Mouse (Mus musculus): ENCODE data around the gene Blnk.

The Blnk gene

DNA sequence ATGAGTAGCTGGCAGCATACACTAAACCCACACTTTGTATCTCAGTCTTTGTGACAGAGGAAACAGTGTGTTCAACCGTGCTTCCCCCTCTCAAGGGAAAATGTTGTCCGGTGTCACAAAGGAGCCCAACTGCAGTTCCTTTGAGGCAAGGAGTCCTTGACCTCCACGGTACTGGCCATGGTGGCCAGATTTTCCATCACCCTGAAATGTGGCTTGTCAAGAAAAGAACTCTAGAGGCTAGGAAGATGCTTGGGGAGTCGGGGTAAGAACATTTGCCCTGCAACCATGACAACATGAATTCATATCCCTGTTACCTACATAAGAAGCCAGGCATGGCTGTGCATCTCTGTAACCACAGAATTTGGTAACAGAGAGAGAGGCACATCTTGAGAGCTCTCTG, 24.0 kb downstream of the Blnk start:
- peak; percentile 84 to 85 for DNase-seq (ENCODE audit: low spot score in 2 of 2)

DNA sequence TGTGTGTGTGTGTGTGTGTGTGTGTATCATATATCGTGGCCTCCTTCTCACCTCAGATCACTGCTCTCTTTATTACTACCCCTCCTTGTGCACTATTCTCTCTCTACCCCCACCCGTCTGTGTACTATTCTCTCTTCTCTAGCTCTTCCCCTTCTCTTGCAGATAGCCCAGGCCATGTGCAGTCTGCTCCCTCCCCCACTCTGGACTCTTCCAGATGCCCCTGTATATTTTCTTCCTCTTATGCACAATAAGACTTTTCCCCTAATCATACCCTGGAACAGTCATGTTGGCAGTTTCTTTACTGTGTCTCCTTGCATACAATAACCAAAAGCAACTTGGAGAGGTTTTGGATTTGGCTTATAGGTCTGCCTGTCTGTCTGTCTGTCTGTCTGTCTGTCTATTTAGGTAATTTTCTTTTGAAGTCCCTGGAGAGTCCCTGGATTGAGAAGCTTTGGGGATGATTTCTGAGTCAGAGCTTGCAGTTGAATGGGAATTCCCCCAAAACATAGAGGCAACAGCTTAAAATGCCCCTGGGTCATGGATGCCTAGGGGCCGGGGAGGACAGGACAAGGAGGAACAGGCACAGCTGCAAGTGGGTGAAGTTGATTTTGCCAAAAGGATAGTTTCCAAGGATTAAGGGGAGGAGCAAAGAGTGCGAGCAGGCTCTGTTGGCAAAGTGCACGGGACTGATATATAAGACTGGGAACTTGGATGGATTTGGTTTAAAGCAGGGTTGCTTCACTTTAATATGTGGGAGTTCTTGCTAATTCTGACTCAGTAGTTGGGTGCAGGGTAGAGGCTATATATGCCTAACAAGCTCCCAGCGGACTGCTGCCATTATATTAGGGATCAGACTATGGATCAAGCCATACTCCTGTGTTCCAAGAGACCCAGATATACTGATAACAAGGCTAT, 29.1 kb downstream of the Blnk start:
- no peak for DNase-seq (ENCODE audit: low spot score in 2 of 2)

DNA sequence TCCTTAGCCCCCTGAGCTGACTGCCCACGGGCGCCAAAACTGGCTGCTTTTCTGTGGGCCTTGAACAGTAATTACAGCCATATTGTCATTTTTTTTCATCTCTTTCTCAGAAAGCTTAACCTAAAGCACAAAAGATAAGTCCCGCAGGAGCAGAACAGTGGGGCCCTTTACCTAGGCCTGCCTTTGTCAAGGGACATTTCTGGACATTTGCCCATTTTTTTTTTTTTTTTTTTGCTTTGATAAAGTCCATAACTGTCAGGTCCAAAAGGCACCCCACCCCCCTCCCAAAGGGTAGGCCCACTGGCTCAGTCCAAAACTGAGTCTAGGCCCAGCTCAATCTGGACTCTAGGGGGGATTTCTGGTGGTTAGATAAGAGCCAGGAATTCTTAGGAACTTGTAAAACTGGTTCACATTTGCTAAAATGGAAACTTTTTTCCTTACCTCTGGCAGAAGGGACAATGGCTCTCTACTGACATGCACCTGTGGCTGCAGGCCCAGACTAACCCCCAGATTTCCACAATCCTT, 29.9 kb downstream of the Blnk start:
- no peak for DNase-seq (ENCODE audit: low spot score in 2 of 2)

DNA sequence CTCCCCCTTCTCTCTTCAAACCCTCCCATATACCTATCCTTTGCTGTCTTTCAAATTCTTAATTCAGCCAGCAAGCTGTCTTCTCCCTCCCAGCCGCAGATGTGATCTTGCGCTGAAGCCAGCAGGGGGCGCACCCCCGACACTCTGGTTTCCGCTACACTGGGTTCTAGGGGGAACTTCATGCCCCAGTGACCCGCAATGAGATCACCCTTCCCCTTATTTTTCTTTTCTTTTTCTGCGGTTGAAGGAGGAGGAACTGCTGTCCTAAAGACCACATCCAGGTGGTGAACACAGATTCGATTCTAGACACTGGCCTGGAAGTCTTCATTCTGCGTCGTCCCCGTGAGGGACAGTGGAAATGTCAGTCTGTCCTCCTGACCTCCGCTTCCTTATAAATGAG, 31.3 kb downstream of the Blnk start:
- DNase-seq (ENCODE audit: low spot score in 2 of 2) = peak; percentile 88 to 90

DNA sequence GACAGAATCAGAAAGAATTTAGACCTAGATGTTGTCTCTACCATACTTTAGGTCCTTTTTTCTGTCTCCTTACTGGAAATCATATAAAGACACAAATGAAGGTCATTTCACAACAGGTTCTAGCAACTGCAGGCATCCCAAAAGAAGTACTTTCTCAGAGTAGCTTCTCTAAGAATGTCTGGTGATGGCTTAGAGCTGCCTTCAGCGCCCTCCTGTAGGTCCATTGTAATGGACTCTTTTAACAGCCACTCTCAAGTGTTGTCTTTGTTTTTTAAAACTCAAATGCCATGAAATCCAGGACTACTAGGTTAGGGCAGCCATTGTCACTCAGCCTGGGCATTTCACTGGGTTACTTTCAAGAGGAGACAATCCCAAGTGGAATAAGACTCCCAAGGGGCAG, 35.4 kb downstream of the Blnk start:
- no peak for DNase-seq (ENCODE audit: low spot score in 2 of 2)

DNA sequence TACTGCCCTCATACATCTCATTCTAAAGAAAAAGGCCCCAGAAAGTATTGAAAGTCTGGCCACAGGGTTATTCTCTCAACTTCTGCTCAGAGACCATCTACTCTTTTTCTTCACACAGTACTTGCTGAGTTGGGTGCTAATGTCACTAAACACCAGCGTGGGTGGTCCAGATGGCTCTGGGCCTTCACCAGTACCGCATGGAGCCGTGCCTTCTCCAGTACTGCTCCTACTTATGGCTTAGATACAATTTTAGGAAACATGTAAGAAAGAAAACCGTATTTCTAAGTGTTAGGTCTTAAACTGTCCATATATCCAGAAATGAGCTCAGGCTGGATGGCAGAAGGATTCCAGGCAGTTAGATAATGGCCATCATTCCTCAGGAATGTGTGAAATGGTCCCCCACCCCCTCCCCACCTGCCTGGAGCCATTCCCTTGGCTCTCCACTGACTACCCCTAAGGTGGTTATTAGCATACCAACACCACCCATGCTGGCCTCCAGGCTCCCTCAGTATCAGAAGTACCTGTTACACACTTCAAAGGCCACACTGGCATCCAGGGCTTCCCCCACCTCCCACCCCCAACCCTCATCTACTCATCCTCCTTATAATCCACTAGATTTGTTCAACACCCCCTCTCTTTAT, 47.3 kb downstream of the Blnk start:
- DNase-seq (ENCODE audit: low spot score in 2 of 2) = no peak

DNA sequence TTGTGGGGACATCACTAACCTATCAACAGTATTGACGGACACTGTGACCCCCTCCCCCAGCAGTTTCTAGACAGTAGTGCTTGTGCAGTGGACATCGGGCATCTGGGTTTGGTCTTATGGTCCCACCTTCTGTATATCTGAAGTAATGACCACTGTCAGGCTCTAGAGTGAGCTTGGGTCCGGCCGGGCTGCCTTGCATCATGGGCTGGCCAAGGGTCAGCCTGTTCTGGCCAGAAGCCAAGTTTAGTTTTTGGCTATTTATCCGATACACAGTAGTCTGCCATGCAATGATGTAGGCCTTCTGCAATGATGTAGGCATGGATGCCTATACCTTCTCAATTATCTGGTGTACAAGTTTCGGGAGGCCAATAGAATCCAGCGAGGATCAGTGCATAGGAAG, 50.8 kb downstream of the Blnk start:
- DNase-seq (ENCODE audit: low spot score in 2 of 2) = no peak

DNA sequence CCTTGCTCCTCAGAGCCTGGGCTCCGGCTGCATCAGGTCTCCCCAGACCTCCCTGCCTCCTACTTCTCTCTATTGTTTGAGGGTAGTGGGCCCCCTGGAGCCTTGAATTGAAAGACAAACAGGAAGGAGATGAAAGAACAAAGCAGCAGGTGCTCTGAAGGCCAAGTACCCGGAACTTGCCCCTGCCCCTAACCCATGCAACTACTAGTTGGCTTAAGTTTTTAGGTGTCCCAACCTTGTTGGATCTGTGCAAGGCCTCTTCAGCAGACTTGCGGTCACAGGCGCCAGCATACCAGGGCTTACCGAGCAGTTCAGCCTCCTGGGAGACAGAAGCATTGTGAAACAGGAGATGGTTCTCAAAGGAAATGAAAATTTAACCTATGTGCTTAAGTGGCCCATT, 58.3 kb downstream of the Blnk start:
- no peak for DNase-seq (ENCODE audit: low spot score in 2 of 2)

GRCm38 (mm10) chr19:40935376-40935775, 59.0 kb downstream of the Blnk start:
- DNase-seq (ENCODE audit: low spot score in 2 of 2) = no peak

GRCm38 (mm10) chr19:40931581-40932369, 62.6 kb downstream of the Blnk start:
- DNase-seq (ENCODE audit: low spot score in 2 of 2) = no peak

DNA sequence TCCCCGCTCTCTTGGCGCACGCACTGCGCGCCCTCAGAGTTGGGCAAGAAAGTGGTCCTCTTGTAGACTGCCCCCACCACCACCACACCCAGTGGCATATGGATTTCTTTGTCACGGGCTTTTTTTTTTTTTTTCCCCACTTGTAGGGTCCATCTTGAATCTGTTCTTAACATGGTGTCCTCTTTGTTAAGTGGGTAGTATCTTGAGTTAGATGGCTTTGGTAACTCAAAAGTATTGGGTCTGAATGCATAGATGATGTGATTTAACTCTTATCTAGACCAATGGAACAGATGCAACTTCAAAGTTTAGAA, 99.0 kb downstream of the Blnk start:
- no peak for DNase-seq (ENCODE audit: low spot score in 2 of 2)

DNA sequence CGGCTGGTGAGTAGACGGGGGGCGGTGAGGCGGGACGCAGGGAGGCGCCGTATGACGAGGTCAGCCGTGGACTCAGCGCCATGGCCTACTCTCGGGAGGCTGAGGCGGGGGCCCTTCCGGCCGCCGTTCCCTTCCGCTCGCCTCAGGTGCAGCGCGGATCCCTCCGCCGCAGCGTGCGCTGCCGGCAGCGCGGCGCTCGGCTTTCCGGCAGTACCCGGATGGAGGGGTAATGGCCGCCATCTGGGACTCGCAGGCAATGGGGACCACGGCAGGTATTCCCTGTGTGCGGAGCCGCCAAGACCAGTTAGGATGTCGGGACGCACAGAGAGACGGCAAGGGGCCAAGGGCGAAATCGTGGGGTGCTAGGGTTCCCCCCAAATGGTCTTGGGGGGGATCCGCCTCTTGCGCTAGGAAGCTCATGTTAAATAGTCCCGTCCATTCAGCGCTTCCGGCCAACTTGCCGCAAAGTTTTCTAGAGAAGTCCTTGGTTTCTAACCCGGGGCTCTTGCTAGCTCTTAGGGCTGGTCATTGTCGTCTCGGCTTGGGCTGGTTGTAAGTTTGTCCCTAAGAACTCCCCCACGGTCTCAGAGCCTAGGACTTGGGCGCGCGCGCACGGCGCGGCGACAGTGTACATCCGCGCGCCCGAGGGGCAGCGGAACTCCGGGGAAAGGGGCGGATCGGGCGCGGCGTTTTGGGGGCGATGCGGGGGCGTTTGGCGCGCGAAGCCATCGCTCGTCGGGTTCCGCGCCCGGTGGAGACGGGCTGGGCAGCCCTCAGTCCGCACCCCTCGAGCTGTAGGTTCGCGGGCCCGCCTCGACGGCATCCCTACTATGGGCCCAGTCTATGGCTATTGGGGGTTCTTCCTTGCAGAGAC, 99.6 kb downstream of the Blnk start, which contains the start of gene Zfp518a:
Zfp518a (plus strand) TSS at position 187 of the 874 bp plus-strand sequence.
- peak; percentile 78 to 81 for DNase-seq (ENCODE audit: low spot score in 2 of 2)

DNA sequence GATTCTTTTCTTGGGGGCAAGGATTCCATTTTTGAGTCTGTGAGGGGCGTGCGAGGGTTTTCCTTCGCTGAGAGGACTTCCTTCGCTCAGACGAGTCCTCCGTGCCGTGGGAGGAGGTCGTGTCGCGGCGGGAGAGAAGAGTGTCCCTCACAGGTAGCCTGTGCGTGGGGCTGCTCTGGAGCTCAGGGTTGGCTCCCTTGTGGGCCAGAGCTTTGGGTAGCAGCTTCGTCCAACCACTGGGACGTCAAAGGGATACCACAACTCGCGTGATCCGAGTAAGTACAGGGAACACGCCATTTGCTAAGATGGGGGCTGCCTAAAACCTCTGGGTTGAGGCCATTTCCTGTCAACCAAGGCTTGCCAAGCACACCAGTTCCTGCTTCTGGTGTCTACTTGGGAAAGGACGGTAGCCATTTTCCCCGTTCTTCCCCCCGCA, 100.2 kb downstream of the Blnk start:
- no peak for DNase-seq (ENCODE audit: low spot score in 2 of 2)

DNA sequence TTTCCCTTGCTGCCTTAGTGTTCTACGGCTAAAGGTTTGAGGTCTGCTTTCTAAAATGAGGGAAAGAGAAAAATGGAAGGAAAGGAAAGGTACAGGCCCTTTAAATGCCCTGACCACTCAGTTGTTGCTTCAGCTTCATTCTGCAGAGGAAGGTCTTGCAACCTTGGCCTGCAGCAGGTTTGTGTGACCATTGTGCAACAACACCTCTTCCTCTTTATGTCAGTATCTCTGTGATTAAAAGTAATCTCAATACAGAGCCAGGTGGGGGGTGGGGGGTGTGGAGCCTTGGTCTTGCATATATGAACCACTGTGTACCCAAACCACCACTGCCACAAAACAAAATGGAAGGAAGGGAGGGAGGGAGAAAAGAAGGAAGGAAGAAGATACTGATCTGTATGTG, 105.4 kb downstream of the Blnk start:
- DNase-seq (ENCODE audit: low spot score in 2 of 2) = no peak

DNA sequence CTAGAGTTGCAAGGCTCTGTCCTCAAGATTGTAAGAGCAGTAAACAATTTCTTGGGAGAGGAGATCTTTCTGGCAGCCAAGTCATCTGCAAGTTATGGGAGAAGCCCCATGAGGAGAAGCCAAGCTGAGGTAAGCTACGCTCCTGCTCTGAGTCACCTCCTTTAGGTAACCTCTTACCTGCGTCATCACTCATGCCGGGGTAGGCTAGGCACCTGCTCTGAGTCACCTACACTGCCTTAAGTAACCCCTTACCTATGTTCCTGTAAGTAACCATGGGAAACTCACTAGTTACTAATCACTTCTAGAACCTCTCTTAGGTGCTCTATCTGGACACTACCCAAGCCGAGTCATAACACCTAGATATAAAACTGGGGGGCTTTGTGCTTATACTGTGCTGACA, 112.6 kb downstream of the Blnk start:
- DNase-seq (ENCODE audit: low spot score in 2 of 2) = no peak
